Mouse (Mus musculus): Measurements from ENCODE around the gene Pcmt1. TPM values are rescaled to one million over a fixed set of nuclear protein-coding genes. Genes with fewer than 3 reads are reported as not detected.
A peak's percentile ranks its signal among the peaks of the same experiment; 100 is the strongest.
"Not testable (repeated sequence)": the region's sequence is repeated elsewhere in the genome, so short reads cannot be mapped to it uniquely, and the experiment has no call there.

Gene Pcmt1
- total RNA-seq, 1 experiment from 2014 or later, result 75.9 TPM

DNA sequence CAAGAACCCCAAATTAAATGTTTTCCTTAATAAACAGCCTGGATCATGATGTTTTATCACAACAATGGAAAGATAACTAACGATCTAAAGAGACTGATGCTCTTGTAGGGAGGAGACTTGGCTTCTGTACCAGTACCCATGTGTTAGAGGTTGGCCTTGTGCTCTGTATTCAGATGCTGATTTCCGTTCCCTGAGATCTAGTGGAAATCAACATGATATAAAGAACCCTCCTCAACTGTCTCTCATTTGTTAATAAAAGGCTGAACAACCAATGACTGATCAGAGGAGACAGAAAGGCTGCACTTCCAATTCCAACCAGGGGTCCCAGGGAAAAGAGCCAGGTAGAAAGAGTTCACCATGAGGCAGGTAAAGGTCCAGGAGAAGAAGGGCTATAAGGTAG lies 35.0 kb downstream of the Pcmt1 start:
- no peak for DNase-seq

DNA sequence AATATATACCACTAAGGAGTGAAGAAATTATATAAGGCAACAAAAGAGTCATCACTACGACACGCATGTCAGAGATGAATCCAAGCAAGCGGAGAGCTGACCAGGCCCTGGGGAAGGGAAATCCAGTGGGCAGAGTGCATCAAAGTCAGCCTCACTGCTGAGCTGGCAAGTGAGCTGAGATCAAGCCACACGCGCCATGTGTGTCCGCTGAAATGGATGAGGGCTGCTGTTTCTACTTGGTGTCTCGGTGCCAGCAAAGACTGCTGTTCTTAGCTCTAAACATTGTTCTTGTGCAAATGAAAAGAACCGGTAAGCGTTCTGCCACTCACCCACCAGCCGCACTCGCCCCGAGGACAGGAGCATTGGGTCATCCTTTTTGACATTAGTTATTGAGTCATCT lies 40.6 kb downstream of the Pcmt1 start:
- no peak for DNase-seq

DNA sequence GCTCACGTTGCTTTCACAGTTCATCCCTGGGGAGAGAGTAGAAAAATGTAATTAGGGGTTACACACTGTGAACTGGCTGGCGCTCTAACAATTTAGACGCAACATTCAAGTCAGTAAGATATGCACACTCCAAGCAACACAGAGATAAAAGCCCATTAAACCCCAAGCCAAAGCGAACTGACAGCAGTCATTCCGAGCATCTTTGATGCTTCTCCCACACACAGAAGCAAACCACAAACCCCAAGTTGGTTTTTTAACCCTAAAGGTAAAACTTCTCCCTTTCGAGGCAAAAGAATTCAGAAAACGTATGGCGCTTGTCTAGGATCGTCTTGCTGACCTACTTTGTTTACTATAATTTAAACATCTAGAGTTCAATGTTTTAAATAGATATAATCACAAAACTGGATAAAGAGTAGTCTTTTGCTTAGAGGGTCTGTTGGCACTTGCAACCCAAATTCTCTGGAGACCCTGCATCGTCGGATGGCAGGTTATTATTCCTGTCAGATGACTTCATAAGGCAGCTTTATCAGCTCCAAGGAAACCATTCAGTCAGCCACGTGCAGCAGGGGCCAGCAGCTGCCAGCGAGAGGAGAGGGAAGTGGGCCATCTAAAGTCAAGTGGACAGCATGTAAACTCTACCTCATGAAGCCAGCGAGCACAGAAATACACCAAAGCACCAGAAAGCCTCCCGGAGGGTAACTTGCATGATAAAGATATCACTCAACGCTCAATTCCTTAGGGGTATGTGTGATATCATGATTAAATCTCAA lies 49.8 kb downstream of the Pcmt1 start:
- no peak for DNase-seq

DNA sequence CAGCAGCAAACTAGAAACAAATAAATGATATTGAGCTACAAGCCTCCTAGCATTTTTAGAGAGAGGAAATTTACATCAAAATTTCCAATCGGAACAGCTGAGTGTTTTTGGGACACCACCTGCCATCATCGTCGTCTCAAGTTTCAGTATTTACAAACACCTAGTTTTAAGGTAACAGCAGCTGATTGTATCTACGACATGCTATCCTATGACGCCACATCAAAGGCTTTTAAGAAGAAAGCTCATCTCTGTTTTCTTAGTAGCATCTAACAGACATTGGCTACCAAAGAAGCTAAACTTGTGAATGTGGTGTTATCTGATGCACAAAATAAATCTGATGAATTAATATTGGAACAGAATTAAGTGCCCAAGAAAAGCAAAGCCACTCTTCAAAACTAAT lies 50.6 kb downstream of the Pcmt1 start:
- no peak for DNase-seq

DNA sequence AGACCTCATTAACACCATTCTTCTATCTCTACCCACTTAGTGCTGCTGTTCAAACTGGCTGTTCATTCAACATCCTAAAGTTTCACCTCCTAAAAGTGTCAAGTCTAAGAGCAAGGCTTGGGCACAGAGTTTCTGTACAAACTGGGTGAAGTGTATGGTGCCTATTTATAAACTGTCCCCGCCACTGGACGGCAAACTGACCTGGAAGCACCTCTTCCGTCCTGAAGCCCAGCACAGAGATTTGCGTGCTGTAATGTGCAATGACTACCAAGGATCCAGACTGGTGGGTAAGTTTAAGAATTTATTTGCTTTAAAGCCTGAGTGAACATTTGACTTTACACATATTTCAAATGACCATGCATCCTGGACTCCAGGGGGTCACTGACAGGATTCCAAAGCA lies 51.8 kb downstream of the Pcmt1 start:
- no peak for DNase-seq

DNA sequence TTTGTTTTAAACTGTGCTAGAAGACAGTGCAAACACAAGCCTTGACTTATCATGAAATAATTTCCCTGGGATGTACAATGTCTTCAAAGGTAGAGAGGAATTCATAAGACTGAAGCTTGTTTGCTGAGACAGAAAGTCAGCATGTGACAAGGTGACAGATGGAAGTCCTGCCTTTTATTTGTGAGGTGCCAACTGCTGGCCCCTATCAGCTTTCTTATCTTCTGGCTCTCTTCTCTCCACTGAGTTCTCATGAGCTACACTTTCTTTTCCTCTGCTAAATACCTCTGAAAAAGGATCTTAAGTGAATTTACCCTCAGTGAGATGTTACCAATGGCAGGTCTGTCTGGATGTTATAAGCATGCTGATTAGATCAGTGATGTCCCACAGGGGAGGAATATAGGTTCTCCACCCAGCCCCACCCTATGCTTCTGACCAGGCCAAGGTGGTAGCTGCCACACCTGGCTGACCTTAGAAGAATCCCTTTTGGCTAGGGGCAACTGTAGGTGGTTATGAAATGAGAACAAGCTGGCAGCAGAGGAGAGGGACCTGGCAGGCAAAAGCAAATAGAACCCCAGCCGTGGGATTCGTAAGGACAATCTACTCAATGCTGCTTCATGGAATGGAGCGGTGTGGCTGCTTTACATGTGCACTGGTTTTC lies 56.9 kb downstream of the Pcmt1 start:
- DNase-seq, result no peak

DNA sequence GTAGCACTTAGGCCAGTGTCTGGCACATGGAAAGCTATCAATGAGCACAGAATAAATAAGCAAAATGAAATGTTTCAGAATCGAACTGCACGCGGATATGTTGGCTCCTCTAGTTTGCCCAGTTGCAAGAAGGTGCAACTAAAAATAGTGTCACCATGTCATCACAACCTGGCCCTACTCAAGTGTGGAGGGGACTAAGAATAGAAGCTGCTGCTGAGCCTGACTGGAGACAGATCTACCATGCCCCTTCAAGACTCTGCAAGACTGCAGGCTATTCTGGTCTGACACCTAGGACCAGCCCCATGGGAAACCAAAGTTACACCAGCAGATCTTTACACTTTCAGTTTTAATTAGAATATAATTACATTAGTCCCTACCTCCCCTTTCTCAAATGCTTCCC lies 58.6 kb downstream of the Pcmt1 start:
- DNase-seq, result no peak

DNA sequence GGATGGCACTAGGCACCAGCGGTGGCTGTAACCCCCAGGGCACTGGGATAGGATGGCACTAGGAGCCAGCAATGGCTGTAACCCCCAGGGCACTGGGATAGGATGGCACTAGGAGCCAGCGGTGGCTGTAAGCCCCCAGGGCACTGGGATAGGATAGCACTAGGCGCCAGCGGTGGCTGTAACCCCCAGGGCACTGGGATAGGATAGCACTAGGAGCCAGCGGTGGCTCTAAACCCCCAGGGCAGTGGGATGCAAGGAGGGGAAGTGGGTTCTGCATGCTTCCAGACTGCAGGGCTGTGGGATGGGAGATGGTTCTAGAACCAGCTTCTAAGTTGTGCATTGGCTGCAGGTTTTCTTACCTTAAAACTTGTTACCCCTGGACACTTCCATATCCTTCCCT lies 60.2 kb downstream of the Pcmt1 start:
- DNase-seq, result no peak

DNA sequence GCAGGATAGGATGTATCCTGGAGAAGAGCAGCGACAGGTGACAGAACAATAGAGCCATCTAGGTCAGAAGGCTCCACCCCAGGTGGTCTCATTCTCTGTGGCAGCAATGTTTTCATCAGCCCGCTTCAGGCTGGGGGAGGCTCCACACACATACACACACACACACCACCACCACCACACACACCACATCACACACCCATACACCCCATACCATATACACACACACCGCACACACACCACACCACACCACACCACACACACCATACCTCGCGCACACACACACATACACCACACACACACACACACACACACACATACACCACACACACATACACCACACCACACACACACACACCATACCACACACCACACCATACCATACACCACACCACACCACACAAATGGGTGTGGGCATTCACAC lies 61.1 kb downstream of the Pcmt1 start:
- no peak for DNase-seq

DNA sequence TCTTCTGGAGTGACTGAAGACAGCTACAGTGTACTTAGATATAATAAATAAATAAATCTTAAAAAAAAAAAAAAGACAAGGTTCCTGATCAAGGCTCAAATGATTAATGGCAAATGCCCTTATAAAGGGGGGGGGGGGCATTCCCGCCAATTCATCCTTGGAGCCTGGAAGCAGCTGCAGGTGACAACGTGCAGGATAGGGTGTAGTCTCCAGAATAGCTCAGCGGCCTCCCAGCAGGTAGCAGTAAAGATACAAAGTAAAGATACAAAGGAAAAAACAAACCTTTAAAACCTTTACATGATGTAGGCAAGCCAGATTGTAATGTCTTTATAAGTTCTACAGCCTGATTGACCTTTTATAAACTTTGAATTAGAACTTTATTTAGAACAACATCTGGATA lies 63.4 kb downstream of the Pcmt1 start:
- not testable (repeated sequence) for DNase-seq

DNA sequence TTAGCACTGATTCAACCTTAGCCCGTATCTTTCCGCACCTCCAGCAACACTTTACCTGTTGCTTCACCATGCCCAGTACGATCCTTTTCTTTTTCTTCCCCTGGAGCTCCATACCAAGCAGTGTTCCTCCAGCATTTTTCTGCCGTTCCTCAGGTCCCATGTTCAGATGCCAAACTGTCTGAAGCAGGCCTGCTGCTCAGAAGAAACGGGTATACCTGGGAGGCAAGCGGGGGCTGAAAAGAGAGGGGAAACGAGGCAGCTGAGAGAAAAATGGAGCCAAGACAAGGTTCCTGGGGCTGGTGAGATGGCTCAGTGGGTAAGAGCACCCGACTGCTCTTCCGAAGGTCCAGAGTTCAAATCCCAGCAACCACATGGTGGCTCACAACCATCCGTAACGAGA lies 63.8 kb downstream of the Pcmt1 start:
- DNase-seq, result not testable (repeated sequence)

DNA sequence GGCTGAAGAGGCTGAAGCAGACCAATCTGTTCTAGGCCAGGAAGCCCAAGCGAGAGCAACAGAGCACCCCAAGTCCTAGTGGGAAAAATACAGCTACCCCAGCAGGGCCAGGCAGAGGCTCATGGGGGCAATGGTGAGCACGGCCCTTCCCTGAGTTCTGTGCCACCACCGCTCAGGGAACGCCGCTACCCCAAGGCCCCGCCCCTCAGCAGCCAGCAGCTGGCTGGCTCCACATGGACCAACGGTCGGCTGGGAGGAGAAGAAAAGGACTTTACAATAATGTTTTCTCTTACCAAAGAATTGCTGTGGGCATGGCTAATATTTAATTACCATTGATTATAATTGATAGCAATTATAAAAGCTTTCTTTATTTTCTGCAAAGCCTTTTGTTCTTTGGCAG lies 66.1 kb downstream of the Pcmt1 start:
- DNase-seq, result no peak

DNA sequence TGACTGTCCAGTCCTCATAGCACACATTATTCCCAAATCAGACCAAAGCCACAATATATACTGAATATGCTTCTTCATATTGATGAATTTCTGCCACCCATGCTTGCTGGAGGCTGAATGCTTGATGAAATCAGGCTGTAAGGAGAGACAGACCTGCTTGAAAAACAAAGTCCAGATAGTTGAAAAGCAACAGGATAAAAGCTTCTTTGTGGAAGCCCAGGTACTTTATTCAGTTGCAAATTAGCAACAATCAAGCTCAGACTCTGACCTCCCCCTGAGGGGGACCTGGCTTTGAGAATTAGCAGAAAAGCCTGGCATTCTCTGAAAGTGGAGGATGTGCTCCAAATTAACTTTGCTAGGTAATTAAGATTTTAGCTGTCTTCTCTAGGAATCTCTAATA lies 68.7 kb downstream of the Pcmt1 start:
- not testable (repeated sequence) for DNase-seq

DNA sequence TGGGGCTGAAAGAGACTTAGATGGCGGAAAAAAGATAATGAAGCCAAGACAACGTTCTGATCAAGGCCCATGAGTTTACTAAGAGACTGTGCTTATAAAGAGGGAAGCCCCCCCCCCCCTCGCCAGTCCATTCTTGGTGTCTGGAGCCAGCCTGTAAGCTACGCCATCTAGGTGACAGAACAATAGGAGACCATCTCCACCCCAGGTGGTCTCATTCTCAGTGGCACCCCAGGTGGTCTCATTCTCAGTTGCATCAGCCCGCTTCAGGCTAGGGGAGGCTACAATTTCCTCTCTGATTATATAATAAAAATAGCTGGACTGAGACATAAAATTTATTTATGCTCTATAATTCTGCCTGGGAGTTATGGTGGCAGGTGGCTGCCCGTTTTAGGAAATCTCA lies 69.3 kb downstream of the Pcmt1 start:
- DNase-seq, result no peak

DNA sequence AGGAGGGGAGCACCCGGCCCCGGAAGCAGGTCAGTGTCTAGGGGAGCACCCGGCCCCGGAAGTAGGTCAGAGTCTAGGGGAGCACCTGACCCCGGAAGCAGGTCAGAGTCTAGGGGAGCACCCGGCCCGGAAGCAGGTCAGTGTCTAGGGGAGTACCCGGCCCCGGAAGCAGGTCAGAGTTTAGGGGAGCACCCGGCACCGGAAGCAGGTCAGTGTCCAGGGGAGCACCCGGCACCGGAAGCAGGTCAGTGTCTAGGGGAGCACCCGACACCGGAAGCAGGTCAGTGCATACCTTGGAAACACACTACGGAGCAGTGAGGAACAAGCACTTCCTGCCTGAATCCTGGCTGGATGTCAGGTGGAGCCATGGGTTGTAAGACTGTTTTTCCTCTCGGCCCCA lies 72.3 kb downstream of the Pcmt1 start:
- DNase-seq, result no peak

DNA sequence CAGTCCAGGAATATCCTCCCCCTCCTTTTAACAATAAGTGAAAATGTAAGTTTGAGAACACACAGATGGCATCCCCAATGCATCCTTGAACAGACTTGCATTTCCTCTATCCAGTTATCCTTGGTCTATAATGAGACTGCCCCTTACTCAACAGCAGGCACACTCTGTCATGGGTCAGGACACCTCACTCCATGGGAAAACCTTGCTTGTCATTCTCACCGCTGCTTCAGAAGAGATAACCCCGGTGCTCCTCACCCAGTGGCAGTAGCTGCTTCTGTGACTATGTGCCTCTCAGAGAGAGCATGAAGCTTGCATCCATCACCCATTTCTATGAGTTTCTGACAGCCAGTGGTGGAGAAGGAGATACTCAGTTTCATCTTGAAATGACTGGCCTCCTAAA lies 74.5 kb downstream of the Pcmt1 start:
- DNase-seq, result no peak

DNA sequence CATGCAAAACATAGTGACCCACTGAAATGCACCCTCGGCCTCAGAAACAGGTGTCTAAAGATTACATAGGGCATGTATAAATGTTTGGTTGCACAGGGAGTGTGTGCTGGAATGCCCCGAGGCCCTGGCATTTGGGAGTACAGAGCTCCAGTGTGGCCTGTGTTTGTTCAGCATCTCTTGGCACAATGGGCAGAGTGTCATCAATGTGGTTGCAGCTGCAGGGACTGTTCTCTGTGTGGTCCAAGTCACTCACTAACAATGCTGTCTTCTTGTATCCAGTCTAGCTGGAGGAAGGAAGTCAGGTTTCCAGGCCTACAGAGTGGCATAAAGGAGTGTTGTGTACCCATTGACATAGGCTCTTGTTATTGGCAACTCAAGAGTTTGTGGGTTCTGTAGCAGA lies 75.8 kb downstream of the Pcmt1 start:
- DNase-seq, result no peak

DNA sequence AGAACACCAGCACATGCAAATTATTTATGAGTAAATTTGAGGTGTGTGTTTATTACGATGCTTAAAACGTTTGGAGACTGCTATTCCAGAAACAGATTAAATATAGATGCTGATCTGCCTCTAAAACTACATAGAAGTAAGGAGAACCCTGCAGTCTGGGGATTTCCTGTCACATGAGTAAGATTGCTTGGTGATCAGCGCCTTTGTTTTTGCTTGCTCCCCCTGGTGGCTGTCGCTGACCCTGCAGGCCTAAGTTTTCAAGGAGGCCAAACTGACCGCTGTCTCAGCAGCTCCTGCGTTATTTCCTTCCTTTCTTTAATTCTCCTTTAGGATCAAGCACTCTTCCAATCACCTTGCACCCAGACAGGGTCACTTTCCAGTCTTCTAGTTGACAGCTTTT lies 80.3 kb downstream of the Pcmt1 start:
- peak; percentile 78 for DNase-seq

DNA sequence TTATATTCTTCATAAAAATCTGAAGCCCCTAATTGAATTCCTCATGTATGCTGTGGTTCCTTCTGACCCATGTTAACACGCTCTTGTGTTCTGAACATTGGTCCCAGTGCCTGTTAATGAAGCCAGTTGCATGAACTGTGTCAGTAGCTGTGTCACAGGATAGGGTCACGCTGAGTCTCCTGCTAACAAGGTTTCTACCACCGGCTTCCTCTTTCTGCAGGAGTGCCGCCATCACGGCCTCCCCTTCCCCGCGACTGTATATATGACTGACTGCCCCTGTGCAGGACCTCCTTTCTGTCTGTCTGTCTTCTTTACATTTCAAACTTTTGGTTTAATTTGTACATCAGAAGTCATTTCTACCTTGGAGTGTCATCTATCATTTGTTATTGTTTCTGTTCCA lies 82.8 kb downstream of the Pcmt1 start:
- no peak for DNase-seq

DNA sequence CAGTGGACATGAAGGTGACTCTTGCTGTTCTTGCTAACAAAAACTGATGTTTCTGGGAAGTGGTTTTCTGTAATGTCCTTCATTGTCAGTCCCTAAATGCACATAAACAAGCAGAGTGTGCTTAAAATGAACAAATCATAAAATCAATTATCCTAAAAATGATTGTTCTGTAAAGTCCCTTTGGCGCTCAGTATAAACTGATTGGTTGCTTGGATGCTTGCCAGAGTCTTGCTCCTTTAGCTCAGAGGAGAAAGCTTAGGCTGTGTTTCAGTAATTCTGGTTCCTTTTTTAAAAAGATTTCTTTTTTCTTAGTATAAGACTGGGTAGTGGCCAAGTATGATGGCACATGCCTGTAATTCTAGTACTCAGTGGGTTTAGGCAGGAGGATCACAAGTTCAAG lies 84.7 kb downstream of the Pcmt1 start:
- DNase-seq, result no peak

DNA sequence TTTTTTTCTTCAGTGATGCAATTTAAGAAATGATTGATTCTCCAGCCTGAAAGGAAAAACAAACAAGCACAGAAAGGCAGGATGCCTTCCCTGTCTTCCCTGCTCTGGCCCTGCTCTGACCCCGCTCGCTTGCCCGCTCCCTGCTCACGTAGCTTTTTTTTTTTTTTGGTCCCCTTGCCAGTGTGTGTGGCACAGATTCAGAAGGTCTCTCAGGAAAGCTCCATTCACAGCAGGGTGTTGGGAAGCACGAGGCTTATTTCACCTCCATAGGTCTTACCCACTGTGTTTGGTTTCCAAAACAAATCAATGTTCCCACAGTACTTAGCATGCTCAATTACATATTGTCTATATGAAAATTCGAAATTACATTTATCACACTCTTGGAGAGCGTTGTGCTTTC lies 86.1 kb downstream of the Pcmt1 start:
- DNase-seq, result no peak

DNA sequence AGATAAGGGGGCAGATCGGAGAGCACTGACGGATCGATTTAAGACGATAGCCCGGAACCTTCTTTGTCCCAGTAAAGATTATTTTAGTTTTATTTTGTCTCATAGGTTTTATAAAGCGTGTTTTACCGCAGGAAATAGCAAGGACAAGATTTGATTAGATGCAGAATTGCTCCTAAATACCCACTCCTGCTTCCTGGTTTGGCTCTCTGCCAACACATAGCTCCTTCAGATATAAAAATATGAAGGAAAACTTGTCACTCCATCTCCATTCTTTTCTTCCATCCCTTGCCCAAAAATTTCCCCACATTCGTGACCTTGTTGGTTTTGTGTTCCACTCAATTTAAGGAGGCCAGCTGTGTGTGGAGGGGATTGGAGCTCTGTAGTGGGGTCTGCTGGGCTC lies 90.1 kb downstream of the Pcmt1 start:
- DNase-seq, result no peak

DNA sequence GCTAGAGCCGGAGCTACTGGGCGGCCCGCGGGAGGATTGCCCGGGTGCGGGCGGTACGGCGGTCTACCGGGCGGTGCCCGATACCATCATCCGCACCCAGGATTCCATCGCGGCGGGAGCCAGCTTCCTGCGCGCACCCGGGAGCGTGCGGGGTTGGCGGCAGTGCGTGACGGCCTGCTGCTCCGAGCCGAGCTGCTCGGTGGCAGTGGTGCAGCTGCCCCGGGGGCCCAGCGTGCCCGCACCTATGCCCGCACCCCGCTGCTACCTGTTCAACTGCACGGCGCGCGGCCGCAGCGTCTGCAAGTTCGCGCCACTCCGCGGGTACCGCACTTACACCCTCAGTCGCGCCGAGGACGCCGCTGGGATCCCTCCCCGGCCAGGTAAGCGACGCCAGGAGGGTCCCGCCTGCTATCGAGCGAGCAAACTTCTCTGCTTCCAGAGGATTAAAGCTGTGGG lies 90.7 kb downstream of the Pcmt1 start:
- DNase-seq, result no peak

DNA sequence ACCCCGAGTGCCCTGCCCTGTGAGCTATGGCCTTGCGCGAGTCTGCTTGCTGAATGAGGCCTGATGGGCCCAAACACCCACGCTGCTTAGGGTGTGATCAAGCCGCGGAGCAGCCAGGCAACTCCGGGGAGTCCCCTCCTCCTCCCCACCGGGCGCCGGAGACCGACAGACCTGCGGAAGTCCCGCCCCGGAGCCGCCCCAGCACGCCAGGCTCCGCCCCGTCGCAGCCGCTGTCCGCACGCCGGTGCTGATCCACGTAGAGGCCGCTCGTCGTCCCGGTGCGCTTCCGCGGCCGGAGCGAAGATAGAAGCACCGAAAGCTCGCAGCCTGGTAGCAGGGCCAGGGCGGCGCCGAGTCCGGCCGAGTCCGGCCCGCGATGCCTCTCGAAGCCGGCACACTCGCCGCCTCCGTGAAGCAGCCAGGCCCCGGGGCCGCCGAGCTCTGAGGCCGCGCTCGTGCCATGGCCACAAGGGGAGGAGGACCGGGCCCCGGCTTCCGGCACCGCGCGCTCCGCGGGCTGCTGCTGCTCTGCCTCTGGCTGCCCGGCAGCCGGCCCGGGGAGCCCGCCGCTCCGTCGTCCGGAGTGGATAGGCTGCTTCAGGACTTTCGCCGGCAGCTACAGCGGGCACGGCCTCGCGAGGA lies 91.2 kb downstream of the Pcmt1 start, which contains the start of gene Lrp11:
TSS of gene Lrp11 (plus strand) at position 209 of the 642 bp plus-strand sequence.
- peak; percentile 95 for DNase-seq

All from adrenal gland, postnatal 25 days (tissue).